Mouse (Mus musculus) G1E (cell line): ENCODE measurements around the gene Ablim1. TPM values are rescaled to one million over a fixed set of nuclear protein-coding genes. Genes with fewer than 3 reads are reported as not detected.

Experiments
- ATAC-seq: 2 replicates; pipeline ENCODE4 v1.8.0; 2016; ENCODE audit warnings: mild to moderate bottlenecking; ENCODE audit not compliant: insufficient number of reproducible peaks, poor library complexity, low FRiP score, severe bottlenecking; ENCODE audit errors: extremely low read depth
- DNase-seq: peaks from one replicate; pipeline ENCODE4 v3.0.0; 2012; ENCODE audit warnings: low spot score
- H3K27me3 ChIP-seq: 2 replicates; pipeline ENCODE4 v1.6.1; 2012; ENCODE audit warnings: mild to moderate bottlenecking, low read length, inconsistent platforms; ENCODE audit not compliant: insufficient read depth
- H3K36me3 ChIP-seq: replicated peaks from 2 replicates; pipeline ENCODE3; 2012; ENCODE audit warnings: mild to moderate bottlenecking, inconsistent platforms
- H3K4me1 ChIP-seq: 2 replicates; pipeline ENCODE4 v1.6.1; 2012; ENCODE audit warnings: low read depth, low read length, inconsistent platforms, mixed read lengths; ENCODE audit not compliant: insufficient read depth
- H3K4me3 ChIP-seq: 2 replicates; pipeline ENCODE4 v1.5.1; 2012; ENCODE audit warnings: low read depth, mild to moderate bottlenecking, inconsistent platforms, low read length, moderate library complexity, mixed read lengths
- H3K9me3 ChIP-seq: replicated peaks from 2 replicates; pipeline ENCODE4 v1.6.1; 2012; ENCODE audit warnings: inconsistent platforms
- CTCF ChIP-seq: IDR thresholded peaks from 2 replicates; pipeline ENCODE4 v1.5.1; 2012; ENCODE audit warnings: low read depth, low read length, inconsistent platforms, mixed read lengths
- GATA1 ChIP-seq: IDR thresholded peaks from 2 replicates; pipeline ENCODE4 v1.6.1; 2012; ENCODE audit warnings: borderline replicate concordance, low read length, inconsistent platforms, mixed read lengths
- GATA2 ChIP-seq: IDR thresholded peaks from 2 replicates; pipeline ENCODE4 v1.6.1; 2012; ENCODE audit warnings: low read depth, low read length, inconsistent platforms, borderline replicate concordance
- POLR2AphosphoS5 ChIP-seq: IDR thresholded peaks from 2 replicates; pipeline ENCODE4 v1.6.1; 2012; ENCODE audit warnings: low read depth, low read length, inconsistent platforms; ENCODE audit not compliant: insufficient replicate concordance
- TAL1 ChIP-seq: conservative IDR thresholded peaks from 2 replicates; pipeline ENCODE4 v1.6.1; 2012; ENCODE audit warnings: low read depth, low read length, inconsistent platforms, mixed read lengths
- polyA plus RNA-seq: library from polyadenylated mRNA; stranded (reverse); fragments of >175 nt; gene quantifications from 2 replicates; pipeline ENCODE4 v1.2.3, GENCODE M21; 2012
- total RNA-seq, 2 experiments: library from RNA; stranded (forward) in 1 of 2; stranded (reverse) in 1 of 2; fragments of 200-1000 nt in 1 of 2; fragments of >200 nt in 1 of 2; fragmentation: Nextera tagmentation in 1 of 2; gene quantifications; 2 replicates each; pipeline ENCODE4 v1.2.3; 2014 to 2017

Ablim1 gene
- total and polyA plus RNA-seq, 3 experiments: 0.08 to 0.71 TPM; not detected in 1

DNA sequence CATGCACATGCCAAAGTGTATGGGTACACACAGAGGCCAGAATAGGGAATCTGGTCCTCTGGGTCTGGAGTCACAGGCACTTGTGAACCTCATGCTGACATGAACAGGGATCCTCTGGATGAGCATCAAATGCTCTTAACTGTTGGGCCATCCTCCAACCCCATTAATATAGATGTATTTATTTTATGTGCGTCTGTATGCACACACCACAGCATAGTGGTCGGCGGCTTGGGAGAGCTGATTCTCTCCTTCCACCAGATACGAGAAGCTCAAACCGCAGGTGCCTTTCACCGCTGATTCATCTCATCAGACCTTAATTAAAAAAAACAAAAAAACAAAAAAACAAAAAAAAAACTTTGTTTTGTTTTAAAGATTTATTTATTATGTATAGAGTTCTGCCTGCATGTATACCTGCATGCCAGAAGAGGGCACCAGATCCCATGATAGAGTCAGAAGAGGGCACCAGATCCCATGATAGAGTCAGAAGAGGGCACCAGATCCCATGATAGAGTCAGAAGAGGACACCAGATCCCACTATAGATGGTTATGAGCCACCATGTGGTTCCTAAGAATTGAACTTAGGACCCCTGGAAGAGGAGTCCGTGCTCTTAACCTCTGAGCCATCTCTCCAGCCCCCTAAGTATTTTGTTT lies 153.6 kb downstream of the Ablim1 start:
- ATAC-seq (peak; percentile 34; the same call in 1 of the 2 replicates), DNase-seq (no peak)
- TF ChIP-seq CTCF: no peak
- no peak for TF ChIP-seq GATA2
- TF ChIP-seq TAL1: no peak
- no peak for TF ChIP-seq GATA1
- TF ChIP-seq POLR2AphosphoS5: no peak
- H3K36me3 ChIP-seq: no peaks in the 10 kb centered on the region
- H3K9me3 ChIP-seq: no peaks in the 10 kb centered on the region
- no peaks in the 10 kb centered on the region for H3K4me1 ChIP-seq
- no peak overlapping the region for H3K4me3 ChIP-seq
- peaks cover 4% of the 10 kb centered on the region; the same call in 1 of the 2 replicates for H3K27me3 ChIP-seq

DNA sequence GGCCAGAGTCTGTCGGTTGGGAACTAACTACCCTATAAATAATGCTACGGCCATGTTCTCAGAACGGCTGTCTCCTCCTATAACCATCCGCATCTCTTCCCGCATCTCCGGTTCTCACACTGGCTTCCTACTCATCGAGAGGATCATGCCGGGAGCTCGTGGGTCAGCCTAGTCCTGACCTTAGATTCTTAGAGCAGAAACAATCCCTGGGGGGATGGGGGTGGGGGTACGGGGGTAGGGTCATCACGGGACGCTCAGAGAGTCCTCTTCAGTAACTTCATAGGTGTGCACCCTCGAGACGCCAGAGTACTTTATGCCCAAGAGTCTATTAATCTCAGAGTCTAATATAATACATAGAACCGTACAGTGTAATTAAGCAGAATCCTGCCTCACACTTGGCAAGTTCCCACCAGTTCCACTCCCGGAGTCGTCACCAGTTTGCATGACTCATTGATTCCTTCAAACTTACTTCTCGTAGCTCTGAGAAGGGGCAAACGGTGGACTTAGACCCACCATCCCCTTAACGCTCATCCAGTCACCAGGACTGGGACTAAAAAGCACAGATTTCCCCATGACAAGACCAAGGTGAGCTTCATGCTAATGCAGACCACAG lies 156.9 kb downstream of the Ablim1 start:
- H3K27me3 ChIP-seq: peaks cover 2% of the 10 kb centered on the region; the same call in 1 of the 2 replicates
- no peaks in the 10 kb centered on the region for H3K36me3 ChIP-seq
- H3K4me3 ChIP-seq: no peak overlapping the region
- ATAC-seq: no peak
- no peaks in the 10 kb centered on the region for H3K9me3 ChIP-seq
- TF ChIP-seq CTCF: no peak
- no peak for TF ChIP-seq GATA2
- no peak for TF ChIP-seq GATA1
- TF ChIP-seq POLR2AphosphoS5: no peak
- TF ChIP-seq TAL1: no peak
- H3K4me1 ChIP-seq: no peaks in the 10 kb centered on the region
- DNase-seq: no peak

DNA sequence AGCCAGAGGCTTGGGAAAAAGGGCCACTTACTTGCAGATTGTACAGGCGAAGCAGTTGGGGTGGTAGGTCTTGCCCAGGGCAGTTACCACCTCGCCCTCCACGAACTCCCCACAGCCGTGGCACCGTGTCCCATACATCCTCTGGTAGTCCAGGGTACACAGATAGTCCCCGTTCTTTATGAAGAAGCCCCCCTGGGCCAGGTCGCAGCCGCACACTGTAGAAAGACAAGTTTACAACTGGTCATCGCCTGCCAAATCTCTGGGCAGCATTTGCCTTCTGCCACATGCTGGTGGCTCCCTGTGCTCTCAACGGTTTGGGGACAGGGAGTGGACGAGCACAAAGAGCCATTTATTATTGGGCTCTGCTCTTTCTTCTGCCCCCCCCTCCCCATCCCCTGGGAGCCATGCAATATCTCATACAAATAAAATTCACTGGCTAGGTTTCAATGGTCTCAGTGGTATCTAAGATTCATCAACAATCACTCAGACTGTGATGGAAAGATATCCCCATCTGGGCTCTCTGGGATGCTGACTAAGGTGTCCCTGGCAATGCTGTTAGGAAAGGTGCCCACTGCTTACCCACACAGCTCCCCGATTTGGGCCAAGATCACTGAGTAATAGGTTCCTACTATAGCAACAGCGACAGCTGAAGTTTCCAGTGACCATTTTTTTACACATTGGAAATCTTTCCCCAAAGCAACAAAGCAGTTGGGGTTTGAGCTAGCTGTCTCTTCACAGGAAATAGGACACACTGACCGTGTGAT lies 159.4 kb downstream of the Ablim1 start:
- no peak for DNase-seq
- no peaks in the 10 kb centered on the region for H3K36me3 ChIP-seq
- no peak for ATAC-seq
- no peak for TF ChIP-seq TAL1
- no peak for TF ChIP-seq GATA2
- TF ChIP-seq POLR2AphosphoS5: no peak
- no peak for TF ChIP-seq GATA1
- no peak for TF ChIP-seq CTCF
- H3K9me3 ChIP-seq: no peaks in the 10 kb centered on the region
- H3K4me1 ChIP-seq: no peaks in the 10 kb centered on the region
- H3K27me3 ChIP-seq: no peaks in the 10 kb centered on the region
- H3K4me3 ChIP-seq: no peak overlapping the region

DNA sequence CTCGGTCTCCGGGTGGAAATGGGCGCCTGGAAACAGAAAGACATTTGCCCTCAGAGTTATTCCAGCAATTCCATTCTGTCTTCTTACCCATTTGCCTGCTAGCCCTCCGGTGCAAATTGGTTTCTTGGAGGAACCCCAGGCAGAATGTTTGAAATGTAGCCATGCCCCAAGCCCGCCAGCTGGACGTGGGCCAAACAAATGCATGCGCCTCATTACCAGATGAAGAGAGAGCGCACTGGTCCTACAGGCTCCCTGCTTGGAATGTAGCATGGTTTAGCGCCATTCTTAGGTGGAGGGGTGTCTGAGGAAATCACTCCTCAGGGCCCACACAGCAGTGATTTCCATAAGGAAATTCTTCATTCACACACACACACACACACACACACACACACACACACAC lies 162.4 kb downstream of the Ablim1 start:
- no peaks in the 10 kb centered on the region for H3K27me3 ChIP-seq
- TF ChIP-seq GATA1 (no peak), CTCF (no peak), POLR2AphosphoS5 (no peak), GATA2 (no peak), TAL1 (no peak)
- H3K4me1 ChIP-seq: no peaks in the 10 kb centered on the region
- no peak overlapping the region for H3K4me3 ChIP-seq
- no peak for ATAC-seq
- no peaks in the 10 kb centered on the region for H3K36me3 ChIP-seq
- H3K9me3 ChIP-seq: no peaks in the 10 kb centered on the region
- no peak for DNase-seq

DNA sequence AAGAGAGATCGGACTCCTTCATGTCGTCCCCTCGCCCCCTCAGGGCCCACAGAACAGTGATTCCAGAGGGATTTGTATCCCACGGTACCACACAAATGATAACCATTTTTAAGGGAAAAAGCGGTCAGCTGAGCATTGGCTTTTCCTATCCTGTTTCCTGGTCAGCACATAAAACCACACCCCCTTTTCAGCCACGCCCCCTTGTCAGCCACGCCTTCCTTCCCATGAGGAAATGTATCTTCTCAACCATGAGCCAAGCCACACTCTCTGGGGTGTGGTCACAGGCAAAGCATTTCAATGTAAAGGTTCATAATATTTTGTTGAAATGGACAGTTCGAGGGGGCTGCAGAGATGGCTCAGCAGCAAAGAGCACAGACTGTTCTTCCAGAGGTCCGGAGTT lies 163.2 kb downstream of the Ablim1 start:
- no peaks in the 10 kb centered on the region for H3K4me1 ChIP-seq
- no peak overlapping the region for H3K4me3 ChIP-seq
- H3K36me3 ChIP-seq: no peaks in the 10 kb centered on the region
- TF ChIP-seq POLR2AphosphoS5 (no peak), GATA1 (no peak), TAL1 (no peak), GATA2 (no peak), CTCF (no peak)
- no peaks in the 10 kb centered on the region for H3K9me3 ChIP-seq
- no peak for DNase-seq
- ATAC-seq: no peak
- no peaks in the 10 kb centered on the region for H3K27me3 ChIP-seq

DNA sequence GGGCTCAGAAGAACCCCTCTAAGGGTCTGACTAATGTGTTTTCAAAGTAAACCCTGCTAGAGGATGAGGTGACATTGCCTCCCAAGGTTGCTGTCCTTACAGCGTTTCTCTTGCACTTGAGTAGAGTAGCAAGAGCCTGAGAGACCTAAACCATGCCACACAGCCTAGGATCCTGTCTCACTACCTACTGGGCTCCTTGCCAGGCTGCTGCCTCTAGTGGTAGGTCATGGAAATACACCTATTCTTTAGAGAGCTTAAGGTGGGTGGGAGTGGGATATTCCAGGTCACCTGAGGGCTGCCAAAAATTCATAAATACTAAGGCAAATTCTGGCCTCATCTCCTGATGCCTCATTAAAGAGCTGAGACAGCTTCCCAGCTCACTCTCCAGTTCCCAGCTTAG lies 164.4 kb downstream of the Ablim1 start:
- ATAC-seq (no peak), DNase-seq (peak; percentile 13)
- no peak overlapping the region for H3K4me3 ChIP-seq
- H3K27me3 ChIP-seq: no peaks in the 10 kb centered on the region
- no peaks in the 10 kb centered on the region for H3K9me3 ChIP-seq
- H3K4me1 ChIP-seq: no peaks in the 10 kb centered on the region
- TF ChIP-seq TAL1 (no peak), GATA2 (no peak), CTCF (peak; percentile 48; the same call in 1 of the 2 replicates), POLR2AphosphoS5 (no peak), GATA1 (no peak)
- no peaks in the 10 kb centered on the region for H3K36me3 ChIP-seq
